Comparison of ENCODE assay signal across 8 mouse cellular contexts in the genomic region with DNA sequence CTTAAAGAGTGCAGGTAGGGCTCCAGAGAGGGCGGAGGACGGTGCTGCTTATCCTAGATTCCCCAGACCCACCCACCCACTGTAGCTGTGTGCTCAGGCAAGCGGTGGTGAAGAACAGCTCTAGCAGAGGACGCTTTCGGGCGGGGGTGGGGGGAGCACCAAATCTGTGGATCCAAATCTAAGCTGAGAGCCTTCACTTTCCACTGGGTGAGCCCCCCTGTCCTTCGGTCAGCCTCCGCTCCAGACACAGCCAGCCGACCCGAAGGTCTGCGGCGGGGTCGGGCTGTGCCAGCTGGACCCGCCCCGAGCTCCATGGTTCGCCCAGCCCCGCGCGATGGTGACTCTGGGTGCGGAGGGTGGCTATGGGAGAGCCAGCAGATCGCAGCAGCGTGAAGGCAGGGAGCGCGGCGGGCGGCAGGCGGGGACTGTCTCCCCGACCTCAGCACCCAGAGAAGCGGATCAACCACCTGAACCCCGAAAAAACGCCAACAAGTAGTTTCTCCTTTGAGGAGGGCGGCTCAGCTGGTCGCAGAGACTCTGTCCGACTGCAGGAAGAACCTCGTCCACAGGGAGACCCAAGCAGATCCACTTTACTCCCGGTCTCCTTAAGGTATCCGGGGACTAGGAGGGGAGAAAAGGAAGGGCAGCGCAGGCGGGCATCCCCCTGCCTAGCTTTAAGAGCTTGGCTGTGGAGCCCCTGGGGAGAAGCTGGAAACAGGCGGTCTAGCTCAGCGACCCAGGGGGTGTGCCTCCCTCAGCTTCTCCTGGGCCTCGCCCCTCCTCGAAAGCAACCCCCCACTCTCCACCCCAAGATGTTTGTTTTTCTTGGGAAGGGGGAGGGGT. TPM values are rescaled to one million over a fixed set of nuclear protein-coding genes. Genes with fewer than 3 reads are reported as not detected.
DNase-seq lines count a peak whose midpoint lies in the region; ATAC-seq and TF ChIP-seq lines count a peak whose summit lies in the region.

No protein-coding gene starts in this region.

- H3K4me1 ChIP-seq in E14TG2a.4 (replicated peaks; ENCODE audit: low read depth, low read length): peaks cover 25% of the 10 kb centered on the region
- peaks cover 20% of the 10 kb centered on the region for H3K4me1 ChIP-seq in embryonic facial prominence, embryonic 13.5 days
- H3K4me1 ChIP-seq in hindbrain, embryonic 16.5 days (ENCODE audit: control insufficient read depth, insufficient read depth, low read depth, low read length): peaks cover 8% of the 10 kb centered on the region
- H3K4me1 ChIP-seq in limb, embryonic 14.5 days (ENCODE audit: control insufficient read depth, insufficient read depth, low read length): peaks cover 6% of the 10 kb centered on the region; the same call in 1 of the 2 replicates
- 0 out of 2 replicates have a peak, but pooled peaks cover 2% of the 10 kb centered on the region for H3K4me1 ChIP-seq in neural tube, embryonic 11.5 days (ENCODE audit: control insufficient read depth, insufficient read depth, low read length)

- peaks cover 61% of the 10 kb centered on the region for H3K27me3 ChIP-seq in E14TG2a.4 (ENCODE audit: insufficient read depth, low read length)
- H3K27me3 ChIP-seq in embryonic facial prominence, embryonic 13.5 days: peaks cover 70% of the 10 kb centered on the region
- peaks cover 3% of the 10 kb centered on the region; the same call in 1 of the 2 replicates for H3K27me3 ChIP-seq in hindbrain, embryonic 16.5 days (replicated peaks; ENCODE audit: control insufficient read depth, insufficient read depth, low read length)
- peaks cover 48% of the 10 kb centered on the region for H3K27me3 ChIP-seq in limb, embryonic 14.5 days (ENCODE audit: control insufficient read depth, insufficient read depth, low read length)
- H3K27me3 ChIP-seq in neural tube, embryonic 11.5 days (ENCODE audit: control insufficient read depth, insufficient read depth, low read length): peaks cover 31% of the 10 kb centered on the region

- no peak for TF ChIP-seq POLR2A in limb, embryonic 14.5 days (IDR thresholded peaks at IDR 0.05; ENCODE audit: borderline replicate concordance, extremely low read depth, insufficient read depth, insufficient read length)

- H3K9me3 ChIP-seq in E14TG2a.4 (ENCODE audit: low read length): no peaks in the 10 kb centered on the region
- no peaks in the 10 kb centered on the region for H3K9me3 ChIP-seq in embryonic facial prominence, embryonic 13.5 days
- no peaks in the 10 kb centered on the region for H3K9me3 ChIP-seq in hindbrain, embryonic 16.5 days (ENCODE audit: control insufficient read depth, low read length)
- no peaks in the 10 kb centered on the region for H3K9me3 ChIP-seq in limb, embryonic 14.5 days (ENCODE audit: control insufficient read depth, low read length)
- H3K9me3 ChIP-seq in neural tube, embryonic 11.5 days (ENCODE audit: control insufficient read depth, low read length): no peaks in the 10 kb centered on the region

- peak overlapping the region; percentile 94 for H3K4me2 ChIP-seq in embryonic facial prominence, embryonic 13.5 days
- H3K4me2 ChIP-seq in hindbrain, embryonic 16.5 days (ENCODE audit: low read length): peak overlapping the region; percentile 81
- H3K4me2 ChIP-seq in limb, embryonic 14.5 days (replicated peaks; ENCODE audit: low read depth, low read length, severe bottlenecking): peak overlapping the region; percentile 88
- H3K4me2 ChIP-seq in neural tube, embryonic 11.5 days (ENCODE audit: low read depth): peak overlapping the region; percentile 94

- H3K27ac ChIP-seq in embryonic facial prominence, embryonic 13.5 days: no peak overlapping the region
- H3K27ac ChIP-seq in hindbrain, embryonic 16.5 days (ENCODE audit: low read depth, low read length): 0 out of 2 replicates have a peak overlapping the region, but pooled peaks have one; percentile 17
- H3K27ac ChIP-seq in limb, embryonic 14.5 days (replicated peaks; ENCODE audit: low read depth, low read length): no peak overlapping the region
- no peak overlapping the region for H3K27ac ChIP-seq in neural tube, embryonic 11.5 days (ENCODE audit: low read depth, low read length)

- peak overlapping the region; percentile 69 for H3K9ac ChIP-seq in embryonic facial prominence, embryonic 13.5 days
- H3K9ac ChIP-seq in hindbrain, embryonic 16.5 days (ENCODE audit: low read depth, low read length): peak overlapping the region; percentile 66
- peak overlapping the region; percentile 49 for H3K9ac ChIP-seq in limb, embryonic 14.5 days (ENCODE audit: low read depth, low read length, severe bottlenecking)
- H3K9ac ChIP-seq in neural tube, embryonic 11.5 days (ENCODE audit: low read length): peak overlapping the region; percentile 53

- peak overlapping the region; percentile 77 for H3K4me3 ChIP-seq in E14TG2a.4 (replicated peaks; ENCODE audit: low read length)
- peak overlapping the region; percentile 56 for H3K4me3 ChIP-seq in embryonic facial prominence, embryonic 13.5 days
- H3K4me3 ChIP-seq in hindbrain, embryonic 16.5 days (ENCODE audit: low read length): peak overlapping the region; percentile 52
- peak overlapping the region; percentile 46 for H3K4me3 ChIP-seq in limb, embryonic 14.5 days (replicated peaks; ENCODE audit: low read length)
- peak overlapping the region; percentile 53 for H3K4me3 ChIP-seq in neural tube, embryonic 11.5 days (ENCODE audit: low read depth, low read length)

- ATAC-seq in embryonic facial prominence, embryonic 13.5 days (ENCODE audit: insufficient number of reproducible peaks, insufficient read depth, low FRiP score, low TSS enrichment, low read depth): peak; percentile 57; the same call in 1 of the 2 replicates
- peak; percentile 83 for ATAC-seq in hindbrain, embryonic 16.5 days
- peak; percentile 25; the same call in 1 of the 2 replicates for ATAC-seq in limb, embryonic 14.5 days (ENCODE audit: low FRiP score, low read depth)
- ATAC-seq in neural tube, embryonic 11.5 days (ENCODE audit: insufficient read depth, low FRiP score, low TSS enrichment): peak; percentile 66

- H3K36me3 ChIP-seq in E14TG2a.4 (ENCODE audit: insufficient read depth, low read length): no peaks in the 10 kb centered on the region
- H3K36me3 ChIP-seq in embryonic facial prominence, embryonic 13.5 days: no peaks in the 10 kb centered on the region
- no peaks in the 10 kb centered on the region for H3K36me3 ChIP-seq in hindbrain, embryonic 16.5 days (ENCODE audit: control insufficient read depth, insufficient read depth, low read length)
- no peaks in the 10 kb centered on the region for H3K36me3 ChIP-seq in limb, embryonic 14.5 days (ENCODE audit: control insufficient read depth, insufficient read depth, low read length)
- H3K36me3 ChIP-seq in neural tube, embryonic 11.5 days (ENCODE audit: control insufficient read depth, insufficient read depth, low read length): no peaks in the 10 kb centered on the region

- WGBS in embryonic facial prominence, embryonic 13.5 days: under 1% methylated on average over 43 of the region's 43 CpGs
- WGBS in hindbrain, embryonic 16.5 days: under 1% methylated on average over 42 of the region's 43 CpGs
- 1% methylated on average over 40 of the region's 43 CpGs for WGBS in limb, embryonic 14.5 days
- WGBS in neural tube, embryonic 11.5 days: under 1% methylated on average over 43 of the region's 43 CpGs

- DNase-seq in adrenal gland, adult (ENCODE audit: inconsistent age in 2 of 2, low spot score in 1 of 2): peak; percentile 5 to 43
- DNase-seq in adrenal gland, adult 8-10 months: no peak
- no peak for DNase-seq in limb, embryonic 14.5 days (ENCODE audit: low spot score)
- peak; percentile 55 for DNase-seq in neural tube, embryonic 11.5 days (ENCODE audit: low spot score)
- no peak for DNase-seq in thymus, postnatal 36 days

- no peak for TF ChIP-seq CTCF in E14TG2a.4 (conservative IDR thresholded peaks at IDR 0.05; ENCODE audit: low read length)

RNA-seq across cellular contexts. Expression of gene Kcnc2, which starts 0.8 kb away (rescaled TPM):
- under 1 TPM in 3 of 4 experiments, not detected in 1; 0.09 to 0.35 (median 0.10) TPM for total RNA-seq in adrenal gland, adult 8-10 months (2022)
- polyA plus RNA-seq in embryonic facial prominence, embryonic 13.5 days (2015; fragmentation: Nextera tagmentation; extraction: Ambion mirVana): 0.89 and 1.2 TPM in 2 replicates
- 7.5 and 8.1 TPM in 2 replicates for polyA plus RNA-seq in hindbrain, embryonic 16.5 days (2015; fragmentation: Nextera tagmentation; extraction: Ambion mirVana)
- 0.57 and 0.76 TPM in 2 replicates for polyA plus RNA-seq in limb, embryonic 14.5 days (2012; rRNA removed)
- polyA plus RNA-seq in limb, embryonic 14.5 days (2014; fragmentation: Nextera tagmentation; extraction: Ambion mirVana): 0.53 and 0.54 TPM in 2 replicates
- 0.52 and 0.81 TPM in 2 replicates for polyA plus RNA-seq in neural tube, embryonic 11.5 days (2014; fragmentation: Nextera tagmentation; extraction: Ambion mirVana)

Comparison
In these comparisons a context has a peak if more than half of its experiments do, and no peak if none do; other contexts are left out.
1. DNase-seq: peak in adrenal gland, adult (2 of 2) and neural tube, embryonic 11.5 days (single experiment); none in adrenal gland, adult 8-10 months (single experiment), limb, embryonic 14.5 days (single experiment) and thymus, postnatal 36 days (0 of 2).
2. ATAC-seq: peak in every context shown above with its lines; median percentile 83 in hindbrain, embryonic 16.5 days; 66 in neural tube, embryonic 11.5 days; 57 in embryonic facial prominence, embryonic 13.5 days; 25 in limb, embryonic 14.5 days.
3. Peak in every context shown above with its lines, with median percentiles within 50 percentile points of each other: H3K4me3 ChIP-seq, H3K4me2 ChIP-seq and H3K9ac ChIP-seq.